Mouse (Mus musculus) cerebellum, adult 2 months (tissue): ENCODE measurements at regions not wholly inside any gene's neighbourhood (a gene's known extent, or its start where the extent isn't known, plus 50 kb on each side); places are given as distances from the start of the nearest gene placed in this dataset.

Experiments used
- CTCF ChIP-seq: fragments of 200-500 bp; IDR thresholded peaks from 2 replicates; pipeline ENCODE4 v1.5.1; 2011; ENCODE audit warnings: low read depth, mild to moderate bottlenecking, control low read depth, low read length, moderate library complexity, borderline replicate concordance; ENCODE audit not compliant: insufficient read depth
- POLR2A ChIP-seq: fragments of 200-500 bp; IDR thresholded peaks from 2 replicates; pipeline ENCODE4 v1.6.1; 2011; ENCODE audit warnings: low read length, control low read depth, borderline replicate concordance; ENCODE audit not compliant: insufficient read depth

DNA sequence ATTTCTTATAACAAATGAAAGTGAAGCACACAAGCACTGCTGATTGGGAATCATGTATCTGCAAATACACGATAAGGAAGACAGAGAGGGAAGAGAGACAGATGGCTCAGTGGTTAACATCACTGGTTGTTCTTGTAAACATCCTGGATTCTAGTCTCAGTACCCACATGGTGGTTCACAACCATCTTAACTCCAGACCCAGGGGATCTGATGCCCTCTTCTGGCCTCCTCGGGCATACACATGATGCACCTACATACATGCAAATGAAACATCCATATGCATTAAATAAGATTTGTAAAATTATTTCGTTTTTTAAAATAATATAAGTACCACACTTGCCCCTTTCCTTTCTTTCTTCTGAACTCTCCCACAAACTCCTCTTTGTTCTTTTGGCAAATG, 106.4 kb upstream of the Gm10181 start:
- no peak for TF ChIP-seq POLR2A
- TF ChIP-seq CTCF = no peak
